In genomic region chr16:11012571-11013463, GRCm38 (mm10) we compare ENCODE assay signal across 8 mouse cellular contexts. TPM values are rescaled to one million over a fixed set of nuclear protein-coding genes. Genes with fewer than 3 reads are reported as not detected.
A peak's percentile ranks its signal among the peaks of the same experiment; 100 is the strongest.
DNase-seq lines count a peak whose midpoint lies in the region; ATAC-seq and TF ChIP-seq lines count a peak whose summit lies in the region.

No protein-coding gene starts in this region.

- ATAC-seq in forebrain, postnatal 0 days = peak; percentile 77
- ATAC-seq in liver, postnatal 0 days = no peak

- H3K9me3 ChIP-seq in MEL (replicated peaks; ENCODE audit: insufficient read depth, low read length) = no peaks in the 10 kb centered on the region
- H3K9me3 ChIP-seq in forebrain, postnatal 0 days (ENCODE audit: low read length) = no peaks in the 10 kb centered on the region
- no peaks in the 10 kb centered on the region for H3K9me3 ChIP-seq in liver, postnatal 0 days (ENCODE audit: low read length)

- no peaks in the 10 kb centered on the region for H3K79me2 ChIP-seq in MEL (ENCODE audit: control insufficient read depth, insufficient read depth, low read length, poor library complexity)

- intact Hi-C loops in heart, postnatal 14 days (cut with DNase I) = no loop called here

- no peaks in the 10 kb centered on the region for H3K27me3 ChIP-seq in MEL (ENCODE audit: control insufficient read depth in 1 of 2, insufficient read depth in 2 of 2, low read length in 2 of 2)
- H3K27me3 ChIP-seq in forebrain, postnatal 0 days (ENCODE audit: insufficient read depth, low read length) = no peaks in the 10 kb centered on the region
- H3K27me3 ChIP-seq in liver, postnatal 0 days (ENCODE audit: insufficient read depth, low read length) = no peaks in the 10 kb centered on the region

- H3K4me2 ChIP-seq in forebrain, postnatal 0 days (ENCODE audit: low read depth) = no peak overlapping the region
- no peak overlapping the region for H3K4me2 ChIP-seq in liver, postnatal 0 days (ENCODE audit: low read depth, low read length)

- DNase-seq in MEL (ENCODE audit: low read depth, low spot score) = peak; percentile 92
- peak; percentile 93 for DNase-seq in brain, adult 2 months (ENCODE audit: low read depth, low spot score)
- DNase-seq in forebrain, postnatal 0 days = peak; percentile 46
- peak; percentile 58 to 81 for DNase-seq in heart, postnatal 14 days
- peak; percentile 61 to 65 for DNase-seq in layer of hippocampus, adult 2 months (ENCODE audit: low spot score in 2 of 2)
- DNase-seq in lung, postnatal 14 days = peak; percentile 65
- DNase-seq in right cerebral cortex, adult 18-20 months = peak; percentile 72
- no peak for DNase-seq in liver, postnatal 0 days

- H3K27ac ChIP-seq in MEL (ENCODE audit: control insufficient read depth, low read depth, low read length) = peak overlapping the region; percentile 99
- no peak overlapping the region for H3K27ac ChIP-seq in forebrain, postnatal 0 days (ENCODE audit: low read depth, low read length)
- peak overlapping the region; percentile 58 for H3K27ac ChIP-seq in layer of hippocampus, adult 2 months
- H3K27ac ChIP-seq in liver, postnatal 0 days (ENCODE audit: low read depth) = no peak overlapping the region

- 54% methylated on average over 11 of the region's 11 CpGs for WGBS in forebrain, postnatal 0 days
- WGBS in liver, postnatal 0 days (ENCODE audit: insufficient replicate concordance) = 52% methylated on average over 11 of the region's 11 CpGs

- no peak for TF ChIP-seq CTCF in MEL (IDR thresholded peaks at IDR 0.05 in 2 of 3, conservative IDR thresholded peaks at IDR 0.05 in 1 of 3; ENCODE audit: control insufficient read depth in 1 of 3, insufficient read depth in 1 of 3, low read depth in 2 of 3, low read length in 3 of 3, poor library complexity in 1 of 3, severe bottlenecking in 1 of 3)
- TF ChIP-seq CTCF in forebrain, postnatal 0 days (IDR thresholded peaks at IDR 0.05; ENCODE audit: low read depth) = no peak
- TF ChIP-seq CTCF in layer of hippocampus, adult 2 months (conservative IDR thresholded peaks at IDR 0.05) = no peak
- TF ChIP-seq CTCF in liver, postnatal 0 days (IDR thresholded peaks at IDR 0.05; ENCODE audit: low read depth) = no peak

- TF ChIP-seq POLR2A in MEL (IDR thresholded peaks at IDR 0.05; ENCODE audit: control insufficient read depth in 1 of 2, insufficient read depth in 1 of 2, low read depth in 1 of 2, low read length in 2 of 2, poor library complexity in 1 of 2) = no peak; a peak in 2 of 4 replicates

- H3K9ac ChIP-seq in MEL (ENCODE audit: control insufficient read depth, low read depth, low read length, poor library complexity, severe bottlenecking) = peak overlapping the region; percentile 81
- H3K9ac ChIP-seq in forebrain, postnatal 0 days = no peak overlapping the region
- H3K9ac ChIP-seq in liver, postnatal 0 days (replicated peaks) = no peak overlapping the region

- no peak for TF ChIP-seq RAD21 in MEL (IDR thresholded peaks at IDR 0.05; ENCODE audit: low read depth, low read length)

- H3K36me3 ChIP-seq in MEL (ENCODE audit: control insufficient read depth in 1 of 2, insufficient read depth in 2 of 2, low read length in 2 of 2) = peaks cover 0 to 13% of the 10 kb centered on the region in 2 experiments; a peak in 2 of 4 replicates
- no peaks in the 10 kb centered on the region for H3K36me3 ChIP-seq in forebrain, postnatal 0 days (ENCODE audit: insufficient read depth)
- no peaks in the 10 kb centered on the region for H3K36me3 ChIP-seq in liver, postnatal 0 days (replicated peaks; ENCODE audit: insufficient read depth, low read length)

- peak; percentile 36 to 49; a peak in 3 of 4 replicates for TF ChIP-seq EP300 in MEL (IDR thresholded peaks at IDR 0.05; ENCODE audit: low read depth in 1 of 2, low read length in 2 of 2)
- no peak for TF ChIP-seq EP300 in liver, postnatal 0 days (IDR thresholded peaks at IDR 0.05; ENCODE audit: low read depth)

- H3K4me3 ChIP-seq in MEL (ENCODE audit: control insufficient read depth in 1 of 2, insufficient read depth in 1 of 2, low read depth in 2 of 2, low read length in 2 of 2) = peak overlapping the region; percentile 77
- no peak overlapping the region for H3K4me3 ChIP-seq in forebrain, postnatal 0 days (ENCODE audit: low read depth, low read length)
- H3K4me3 ChIP-seq in layer of hippocampus, adult 2 months = no peak overlapping the region
- no peak overlapping the region for H3K4me3 ChIP-seq in liver, postnatal 0 days (ENCODE audit: low read depth, low read length)

- H3K4me1 ChIP-seq in MEL (ENCODE audit: control insufficient read depth in 1 of 2, insufficient read depth in 2 of 2, low read length in 2 of 2) = peaks cover 10 to 25% of the 10 kb centered on the region in 2 experiments
- no peaks in the 10 kb centered on the region for H3K4me1 ChIP-seq in forebrain, postnatal 0 days (ENCODE audit: insufficient read depth)
- H3K4me1 ChIP-seq in liver, postnatal 0 days (ENCODE audit: insufficient read depth) = peaks cover 34% of the 10 kb centered on the region

TF ChIP-seq in MEL, 35 proteins besides CTCF, POLR2A, EP300 and RAD21:
- no peak for TF ChIP-seq E2F4 (IDR thresholded peaks at IDR 0.05; ENCODE audit: borderline replicate concordance, low read depth, low read length)
- TF ChIP-seq UBTF (IDR thresholded peaks at IDR 0.05; ENCODE audit: borderline replicate concordance, insufficient read depth, low read depth, low read length) = no peak
- TF ChIP-seq GATA1 (IDR thresholded peaks at IDR 0.05; ENCODE audit: low read depth, low read length) = no peak
- peak; percentile 58; the same call in 1 of the 2 replicates for TF ChIP-seq TCF12 (IDR thresholded peaks at IDR 0.05; ENCODE audit: low read depth, low read length)
- TF ChIP-seq GABPA (IDR thresholded peaks at IDR 0.05; ENCODE audit: low read depth, low read length) = no peak
- peak; percentile 47 for TF ChIP-seq KAT2A (conservative IDR thresholded peaks at IDR 0.05; ENCODE audit: low read depth, low read length)
- TF ChIP-seq ZMIZ1 (IDR thresholded peaks at IDR 0.05; ENCODE audit: low read depth, low read length) = 0 out of 2 replicates have a peak, but pooled peaks have one; percentile 37
- TF ChIP-seq HCFC1 (IDR thresholded peaks at IDR 0.05; ENCODE audit: low read depth, low read length) = peak; percentile 63
- TF ChIP-seq SIN3A (IDR thresholded peaks at IDR 0.05; ENCODE audit: low read length) = peak; percentile 86
- TF ChIP-seq MEF2A (IDR thresholded peaks at IDR 0.05; ENCODE audit: extremely low read depth, insufficient replicate concordance, low read depth, low read length, poor library complexity, severe bottlenecking) = peak; percentile 72; the same call in 1 of the 2 replicates
- TF ChIP-seq POLR2AphosphoS2 (IDR thresholded peaks at IDR 0.05; ENCODE audit: low read length) = no peak; the same call in 1 of the 2 replicates
- 0 out of 2 replicates have a peak, but pooled peaks have one; percentile 51 for TF ChIP-seq JUND (IDR thresholded peaks at IDR 0.05; ENCODE audit: low read depth, low read length)
- no peak for TF ChIP-seq TAL1 (IDR thresholded peaks at IDR 0.05; ENCODE audit: low read length)
- TF ChIP-seq TBP (IDR thresholded peaks at IDR 0.05; ENCODE audit: low read depth, low read length) = 0 out of 2 replicates have a peak, but pooled peaks have one; percentile 13
- TF ChIP-seq MAX (IDR thresholded peaks at IDR 0.05; ENCODE audit: low read length) = peak; percentile 12; the same call in 1 of the 2 replicates
- peak; percentile 95 for TF ChIP-seq ELF1 (IDR thresholded peaks at IDR 0.05; ENCODE audit: low read depth, low read length)
- 0 out of 2 replicates have a peak, but pooled peaks have one; percentile 35 for TF ChIP-seq ZKSCAN1 (IDR thresholded peaks at IDR 0.05; ENCODE audit: low read depth, low read length)
- no peak for TF ChIP-seq BHLHE40 (IDR thresholded peaks at IDR 0.05; ENCODE audit: borderline replicate concordance, low read depth, low read length)
- peak; percentile 66; the same call in 1 of the 2 replicates for TF ChIP-seq POLR2AphosphoS5 (IDR thresholded peaks at IDR 0.05; ENCODE audit: borderline replicate concordance, low read depth, low read length)
- peak; percentile 62; the same call in 1 of the 2 replicates for TF ChIP-seq USF1 (IDR thresholded peaks at IDR 0.05; ENCODE audit: low read depth, low read length)
- peak; percentile 63; the same call in 1 of the 2 replicates for TF ChIP-seq MXI1 (IDR thresholded peaks at IDR 0.05; ENCODE audit: low read depth, low read length)
- no peak for TF ChIP-seq MYC (IDR thresholded peaks at IDR 0.05; ENCODE audit: low read depth, low read length)
- TF ChIP-seq MAZ (IDR thresholded peaks at IDR 0.05; ENCODE audit: low read depth, low read length) = peak; percentile 55; the same call in 1 of the 2 replicates
- TF ChIP-seq MYB (IDR thresholded peaks at IDR 0.05; ENCODE audit: low read depth, low read length) = no peak
- no peak for TF ChIP-seq RCOR1 (IDR thresholded peaks at IDR 0.05; ENCODE audit: low read depth, low read length)
- no peak; the same call in 1 of the 2 replicates for TF ChIP-seq ZC3H11A (IDR thresholded peaks at IDR 0.05; ENCODE audit: low read depth, low read length)
- TF ChIP-seq ETS1 (IDR thresholded peaks at IDR 0.05; ENCODE audit: low read depth, low read length) = peak; percentile 93

RNA-seq across cellular contexts. Expression of gene Snn, which starts 47.9 kb away (rescaled TPM):
- 0.42 and 0.73 TPM in 2 replicates for total RNA-seq in MEL (2012; rRNA removed)
- polyA plus RNA-seq in MEL (2012; ENCODE audit: insufficient read depth in 1 of 2, insufficient read length in 2 of 2, low read depth in 1 of 2, low replicate concordance in 2 of 2, missing spikeins in 1 of 2) = 1 to 10 TPM in 1 of 2 experiments, not detected in 1; 2.4 TPM
- 324 and 367 TPM in 2 replicates for total RNA-seq in forebrain, postnatal 0 days (2014; rRNA removed)
- 179 and 198 TPM in 2 replicates for polyA plus RNA-seq in forebrain, postnatal 0 days (2015; fragmentation: Nextera tagmentation; extraction: Ambion mirVana)
- 10 to 100 TPM; 33.5 to 37.4 TPM for total RNA-seq in heart, postnatal 14 days (2021)
- 100 to 1,000 TPM; 171 TPM for total RNA-seq in layer of hippocampus, adult 2 months (2021)
- 4.8 and 5.0 TPM in 2 replicates for polyA plus RNA-seq in liver, postnatal 0 days (2015; fragmentation: Nextera tagmentation; extraction: Ambion mirVana)

RNA-seq across cellular contexts. Expression of gene Litaf, which starts 53.1 kb away (rescaled TPM):
- total RNA-seq in MEL (2012; rRNA removed) = 25.7 and 27.2 TPM in 2 replicates
- polyA plus RNA-seq in MEL (2012; ENCODE audit: insufficient read depth in 1 of 2, insufficient read length in 2 of 2, low read depth in 1 of 2, low replicate concordance in 2 of 2, missing spikeins in 1 of 2) = 10 to 100 TPM in 1 of 2 experiments, not detected in 1; 50.1 TPM
- 11.4 and 16.9 TPM in 2 replicates for total RNA-seq in forebrain, postnatal 0 days (2014; rRNA removed)
- polyA plus RNA-seq in forebrain, postnatal 0 days (2015; fragmentation: Nextera tagmentation; extraction: Ambion mirVana) = 20.7 and 24.0 TPM in 2 replicates
- 10 to 100 TPM; 29.5 to 30.6 TPM for total RNA-seq in heart, postnatal 14 days (2021)
- 10 to 100 TPM; 14.1 to 14.5 TPM for total RNA-seq in layer of hippocampus, adult 2 months (2021)
- 77.3 and 79.2 TPM in 2 replicates for polyA plus RNA-seq in liver, postnatal 0 days (2015; fragmentation: Nextera tagmentation; extraction: Ambion mirVana)

Comparison
In these comparisons a context has a peak if more than half of its experiments do, and no peak if none do; other contexts are left out.
1. H3K27ac ChIP-seq: peak in MEL (single experiment) and layer of hippocampus, adult 2 months (single experiment); none in forebrain, postnatal 0 days (single experiment) and liver, postnatal 0 days (single experiment).
2. H3K4me3 ChIP-seq: peak in MEL (2 of 2); none in forebrain, postnatal 0 days (single experiment), layer of hippocampus, adult 2 months (single experiment) and liver, postnatal 0 days (single experiment).
3. RNA of gene Snn, which starts 47.9 kb away (total RNA-seq): 324 to 367 TPM in forebrain, postnatal 0 days, 171 TPM in layer of hippocampus, adult 2 months and 33.5 to 37.4 TPM in heart, postnatal 14 days; 0.42 to 0.73 TPM in MEL; every median in the first group is over 10 times any median in the second.